Mouse (Mus musculus) intestine, embryonic 15.5 days (tissue): Measurements from ENCODE around the gene 4921536K21Rik. TPM values are rescaled to one million over a fixed set of nuclear protein-coding genes. Genes with fewer than 3 reads are reported as not detected.
A peak's percentile ranks its signal among the peaks of the same experiment; 100 is the strongest.

Experiments
- ATAC-seq: fragments of 200-750 bp; cut with Nextera tagmentation; 2 replicates; pipeline ENCODE4 v1.8.0; 2017; ENCODE audit warnings: moderate TSS enrichment, moderate library complexity
- H3K27ac ChIP-seq: fragments of 300-500 bp; sonication (generic); 2 replicates; pipeline ENCODE4 v1.5.1; 2015; ENCODE audit warnings: mild to moderate bottlenecking, inconsistent platforms
- H3K27me3 ChIP-seq: fragments of 300-500 bp; sonication (generic); replicated peaks from 2 replicates; pipeline ENCODE4 v1.6.1; 2015; ENCODE audit warnings: inconsistent platforms
- H3K36me3 ChIP-seq: fragments of 300-500 bp; sonication (generic); 2 replicates; pipeline ENCODE4 v1.6.1; 2015; ENCODE audit warnings: inconsistent platforms
- H3K4me1 ChIP-seq: fragments of 300-500 bp; sonication (generic); replicated peaks from 2 replicates; pipeline ENCODE4 v1.6.1; 2015; ENCODE audit warnings: inconsistent platforms
- H3K4me2 ChIP-seq: fragments of 300-500 bp; sonication (generic); replicated peaks from 2 replicates; pipeline ENCODE4 v1.6.1; 2015; ENCODE audit warnings: mild to moderate bottlenecking, inconsistent platforms
- H3K4me3 ChIP-seq: fragments of 300-500 bp; sonication (generic); replicated peaks from 2 replicates; pipeline ENCODE4 v1.5.1; 2015; ENCODE audit warnings: inconsistent platforms
- H3K9ac ChIP-seq: fragments of 300-500 bp; sonication (generic); 2 replicates; pipeline ENCODE4 v1.6.1; 2015; ENCODE audit warnings: inconsistent platforms
- H3K9me3 ChIP-seq: fragments of 300-500 bp; sonication (generic); 2 replicates; pipeline ENCODE4 v1.6.1; 2016; ENCODE audit warnings: inconsistent platforms
- WGBS: fragments of 180-500 bp; shearing (Covaris S2); methylation state at CpG from one replicate; pipeline ENCODE4 v1.1.7; 2015; 5-methylcytosine and 5-hydroxymethylcytosine counted together
- polyA plus RNA-seq: library from polyadenylated mRNA; unstranded; fragments of >200 nt; fragmentation: Nextera tagmentation; extraction: Ambion mirVana; gene quantifications from 2 replicates; pipeline ENCODE4 v1.2.1, GENCODE M21; 2015

Gene 4921536K21Rik
- polyA plus RNA-seq = 0.27 and 0.29 TPM in 2 replicates

GRCm38 (mm10) chr11:3894406-3895281, at the start of gene 4921536K21Rik, which contains the start of gene Dusp18:
Gene 4921536K21Rik (minus strand): TSS chr11:3895098.
Gene Dusp18 (plus strand): TSS chr11:3895240.
- peak within 1 kb of the TSS; percentile 44 for H3K9ac ChIP-seq
- H3K9me3 ChIP-seq = no peaks in the 10 kb centered on the region
- peak within 1 kb of the TSS; percentile 93 for H3K27ac ChIP-seq
- H3K4me2 ChIP-seq = peak within 1 kb of the TSS; percentile 95
- no peaks in the 10 kb centered on the region for H3K27me3 ChIP-seq
- 0 out of 2 replicates have a peak, but pooled peaks cover 2% of the 10 kb centered on the region for H3K4me1 ChIP-seq
- peak within 1 kb of the TSS; percentile 48 for H3K4me3 ChIP-seq
- peak; percentile 97 for ATAC-seq
- WGBS = 4% methylated on average over 46 of the region's 46 CpGs
- H3K36me3 ChIP-seq = no peaks in the 10 kb centered on the region

- no peak overlapping the region for H3K9ac ChIP-seq
- ATAC-seq = no peak
- no peak overlapping the region for H3K4me3 ChIP-seq
- 88% methylated on average over 7 of the region's 7 CpGs for WGBS
- no peak overlapping the region for H3K4me2 ChIP-seq
- no peaks in the 10 kb centered on the region for H3K4me1 ChIP-seq
- 0 out of 2 replicates have a peak, but pooled peaks cover 3% of the 10 kb centered on the region for H3K27me3 ChIP-seq
- no peak overlapping the region for H3K27ac ChIP-seq
- H3K36me3 ChIP-seq = no peaks in the 10 kb centered on the region
- H3K9me3 ChIP-seq = no peaks in the 10 kb centered on the region
Measured at GRCm38 (mm10) chr11:3941371-3941770, 46.5 kb upstream of the 4921536K21Rik start.

GRCm38 (mm10) chr11:3937321-3937874, 42.5 kb upstream of the 4921536K21Rik start:
- Histone ChIP-seq H3K36me3 (no peaks in the 10 kb centered on the region), H3K4me3 (no peak overlapping the region), H3K9ac (no peak overlapping the region), H3K4me1 (no peaks in the 10 kb centered on the region), H3K9me3 (no peaks in the 10 kb centered on the region), H3K4me2 (no peak overlapping the region), H3K27me3 (no peaks in the 10 kb centered on the region), H3K27ac (no peak overlapping the region)
- WGBS = 72% methylated on average over 13 of the region's 13 CpGs
- no peak for ATAC-seq

GRCm38 (mm10) chr11:3936318-3936717, 41.4 kb upstream of the 4921536K21Rik start:
- Histone ChIP-seq H3K4me3 (no peak overlapping the region), H3K4me2 (no peak overlapping the region), H3K9ac (no peak overlapping the region), H3K27ac (no peak overlapping the region), H3K9me3 (no peaks in the 10 kb centered on the region), H3K4me1 (0 out of 2 replicates have a peak, but pooled peaks cover 1% of the 10 kb centered on the region), H3K36me3 (no peaks in the 10 kb centered on the region), H3K27me3 (no peaks in the 10 kb centered on the region)
- ATAC-seq = no peak
- WGBS = 82% methylated on average over 3 of the region's 3 CpGs

- ATAC-seq = no peak
- H3K4me1 ChIP-seq = peaks cover 7% of the 10 kb centered on the region; the same call in 1 of the 2 replicates
Measured at GRCm38 (mm10) chr11:3935135-3935534, 40.2 kb upstream of the 4921536K21Rik start.

GRCm38 (mm10) chr11:3933756-3934285, 38.9 kb upstream of the 4921536K21Rik start:
- peaks cover 7% of the 10 kb centered on the region; the same call in 1 of the 2 replicates for H3K4me1 ChIP-seq
- WGBS = 90% methylated on average over 9 of the region's 9 CpGs
- ATAC-seq = no peak
- no peaks in the 10 kb centered on the region for H3K9me3 ChIP-seq
- H3K27me3 ChIP-seq = no peaks in the 10 kb centered on the region
- H3K27ac ChIP-seq = no peak overlapping the region
- no peaks in the 10 kb centered on the region for H3K36me3 ChIP-seq
- H3K4me3 ChIP-seq = no peak overlapping the region
- no peak overlapping the region for H3K4me2 ChIP-seq
- no peak overlapping the region for H3K9ac ChIP-seq

More at GRCm38 (mm10) chr11:3935135-3935534, 40.2 kb upstream of the 4921536K21Rik start:
- Histone ChIP-seq H3K4me2 (no peak overlapping the region), H3K4me3 (no peak overlapping the region), H3K9me3 (no peaks in the 10 kb centered on the region), H3K36me3 (no peaks in the 10 kb centered on the region), H3K27ac (no peak overlapping the region), H3K27me3 (no peaks in the 10 kb centered on the region), H3K9ac (no peak overlapping the region)
- WGBS = 73% methylated on average over 4 of the region's 4 CpGs

GRCm38 (mm10) chr11:3931511-3932211, 36.8 kb upstream of the 4921536K21Rik start, which contains the start of gene Tcn2:
Gene Tcn2 (minus strand): TSS chr11:3932159.
- no peaks in the 10 kb centered on the region for H3K36me3 ChIP-seq
- WGBS = under 1% methylated on average over 19 of the region's 26 CpGs
- H3K4me1 ChIP-seq = peaks cover 7% of the 10 kb centered on the region; the same call in 1 of the 2 replicates
- no peaks in the 10 kb centered on the region for H3K27me3 ChIP-seq
- no peaks in the 10 kb centered on the region for H3K9me3 ChIP-seq
- ATAC-seq = peak; percentile 95
- H3K4me3 ChIP-seq = peak within 1 kb of the TSS; percentile 49
- peak within 1 kb of the TSS; percentile 74 for H3K4me2 ChIP-seq
- peak within 1 kb of the TSS; percentile 42 for H3K9ac ChIP-seq
- H3K27ac ChIP-seq = no peak within 1 kb of the TSS

- H3K9me3 ChIP-seq = no peaks in the 10 kb centered on the region
- H3K4me3 ChIP-seq = peak overlapping the region; percentile 49
- WGBS = 34% methylated on average over 6 of the region's 6 CpGs
- H3K27ac ChIP-seq = no peak overlapping the region
- no peaks in the 10 kb centered on the region for H3K36me3 ChIP-seq
- H3K4me2 ChIP-seq = peak overlapping the region; percentile 74
- H3K4me1 ChIP-seq = peaks cover 7% of the 10 kb centered on the region; the same call in 1 of the 2 replicates
- H3K9ac ChIP-seq = peak overlapping the region; percentile 42; the same call in 1 of the 2 replicates
- H3K27me3 ChIP-seq = no peaks in the 10 kb centered on the region
- no peak for ATAC-seq
Measured at GRCm38 (mm10) chr11:3930931-3931330, 36.0 kb upstream of the 4921536K21Rik start.

GRCm38 (mm10) chr11:3930019-3930418, 35.1 kb upstream of the 4921536K21Rik start:
- no peak overlapping the region for H3K27ac ChIP-seq
- H3K9me3 ChIP-seq = no peaks in the 10 kb centered on the region
- H3K4me1 ChIP-seq = peaks cover 7% of the 10 kb centered on the region; the same call in 1 of the 2 replicates
- ATAC-seq = no peak
- 75% methylated on average over 4 of the region's 4 CpGs for WGBS
- no peak overlapping the region for H3K4me2 ChIP-seq
- H3K4me3 ChIP-seq = no peak overlapping the region
- no peak overlapping the region for H3K9ac ChIP-seq
- H3K27me3 ChIP-seq = no peaks in the 10 kb centered on the region
- no peaks in the 10 kb centered on the region for H3K36me3 ChIP-seq

- no peak overlapping the region for H3K9ac ChIP-seq
- H3K27me3 ChIP-seq = no peaks in the 10 kb centered on the region
- no peaks in the 10 kb centered on the region for H3K36me3 ChIP-seq
- H3K4me2 ChIP-seq = no peak overlapping the region
- H3K9me3 ChIP-seq = no peaks in the 10 kb centered on the region
- ATAC-seq = no peak
- H3K4me1 ChIP-seq = peaks cover 2% of the 10 kb centered on the region; the same call in 1 of the 2 replicates
- H3K27ac ChIP-seq = no peak overlapping the region
- 94% methylated on average over 10 of the region's 10 CpGs for WGBS
- no peak overlapping the region for H3K4me3 ChIP-seq
Measured at GRCm38 (mm10) chr11:3925916-3926315, 31.0 kb upstream of the 4921536K21Rik start.

- Histone ChIP-seq H3K4me2 (no peak overlapping the region), H3K9ac (no peak overlapping the region), H3K4me3 (no peak overlapping the region), H3K4me1 (no peaks in the 10 kb centered on the region), H3K9me3 (no peaks in the 10 kb centered on the region), H3K27me3 (no peaks in the 10 kb centered on the region), H3K36me3 (no peaks in the 10 kb centered on the region), H3K27ac (no peak overlapping the region)
- WGBS = 94% methylated on average over 6 of the region's 6 CpGs
- ATAC-seq = no peak
Measured at GRCm38 (mm10) chr11:3922731-3923130, 27.8 kb upstream of the 4921536K21Rik start.
